Mouse (Mus musculus): ENCODE results near the gene Nucb2. TPM values are rescaled to one million over a fixed set of nuclear protein-coding genes. Genes with fewer than 3 reads are reported as not detected.

Gene Nucb2
- polyA plus RNA-seq, 1 experiment from 2014 or later: 11.1 TPM

GRCm38 (mm10) chr7:116530470-116530869 is 26.3 kb downstream of the Nucb2 start:
- no peaks in the 10 kb centered on the region for H3K27me3 ChIP-seq (replicated peaks; ENCODE audit: low read depth, poor library complexity, severe bottlenecking)
- peaks cover 37% of the 10 kb centered on the region for H3K36me3 ChIP-seq (replicated peaks)
- H3K27ac ChIP-seq (replicated peaks): no peak overlapping the region
- H3K4me3 ChIP-seq: no peak overlapping the region
- 0 out of 2 replicates have a peak, but pooled peaks cover 4% of the 10 kb centered on the region for H3K4me1 ChIP-seq
- 92% methylated on average over 5 of the region's 5 CpGs for WGBS
- no peaks in the 10 kb centered on the region for H3K9me3 ChIP-seq
- DNase-seq (ENCODE audit: low spot score): no peak

GRCm38 (mm10) chr7:116531311-116531710 is 27.1 kb downstream of the Nucb2 start:
- Histone ChIP-seq H3K27ac (replicated peaks) (no peak overlapping the region), H3K9me3 (no peaks in the 10 kb centered on the region), H3K4me3 (no peak overlapping the region), H3K27me3 (replicated peaks; ENCODE audit: low read depth, poor library complexity, severe bottlenecking) (no peaks in the 10 kb centered on the region), H3K4me1 (0 out of 2 replicates have a peak, but pooled peaks cover 4% of the 10 kb centered on the region), H3K36me3 (replicated peaks) (peaks cover 34% of the 10 kb centered on the region)
- DNase-seq (ENCODE audit: low spot score): peak; percentile 38
- WGBS: 80% methylated on average over 4 of the region's 4 CpGs

DNA sequence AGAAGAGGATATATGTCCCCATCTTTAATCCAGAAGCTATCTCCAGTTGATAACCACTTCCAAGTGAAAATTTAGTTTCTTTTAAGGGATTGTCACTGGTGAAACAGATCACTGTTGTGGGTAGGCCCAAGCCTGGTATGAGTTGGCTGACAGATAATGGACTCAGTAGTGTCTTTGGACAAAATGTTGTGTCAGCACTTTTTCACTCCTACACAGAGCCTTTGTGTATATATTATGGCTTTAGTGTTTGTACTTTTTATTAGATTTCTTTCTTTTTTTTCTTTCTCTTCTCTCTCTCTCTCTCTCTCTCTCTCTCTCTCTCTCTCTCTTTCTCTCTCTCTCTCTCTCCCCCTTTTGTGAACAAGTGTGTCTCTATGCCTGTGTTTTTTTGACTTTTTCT is 52.7 kb downstream of the Nucb2 start:
- Histone ChIP-seq H3K9me3 (no peaks in the 10 kb centered on the region), H3K4me3 (no peak overlapping the region), H3K27ac (replicated peaks) (no peak overlapping the region), H3K27me3 (replicated peaks; ENCODE audit: low read depth, poor library complexity, severe bottlenecking) (no peaks in the 10 kb centered on the region), H3K4me1 (no peaks in the 10 kb centered on the region), H3K36me3 (replicated peaks) (no peaks in the 10 kb centered on the region)
- no peak for DNase-seq (ENCODE audit: low spot score)

DNA sequence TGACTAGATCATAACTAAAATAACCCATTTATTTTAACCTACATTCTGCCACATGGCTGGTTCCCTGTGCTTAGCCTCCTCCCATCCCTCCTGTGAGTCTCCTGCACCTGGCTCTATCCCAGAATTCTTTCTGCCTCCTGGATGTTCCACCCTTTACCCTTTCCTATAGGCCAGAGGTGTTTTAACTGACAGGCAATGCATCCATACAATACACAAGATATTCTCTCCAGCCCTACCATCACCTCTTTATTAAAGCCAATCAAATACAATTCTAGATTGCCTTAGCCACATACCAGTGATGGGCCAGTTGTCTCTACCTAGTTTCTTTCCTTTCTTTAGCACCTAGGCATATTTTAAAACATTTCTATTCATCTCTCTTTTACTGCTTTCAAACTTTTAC is 70.4 kb downstream of the Nucb2 start:
- DNase-seq (ENCODE audit: low spot score): no peak
- no peak overlapping the region for H3K27ac ChIP-seq (replicated peaks)
- no peaks in the 10 kb centered on the region for H3K36me3 ChIP-seq (replicated peaks)
- H3K4me3 ChIP-seq: no peak overlapping the region
- H3K9me3 ChIP-seq: no peaks in the 10 kb centered on the region
- no peaks in the 10 kb centered on the region for H3K4me1 ChIP-seq
- H3K27me3 ChIP-seq (replicated peaks; ENCODE audit: low read depth, poor library complexity, severe bottlenecking): no peaks in the 10 kb centered on the region

Other genes with a start within 250 kb of the Nucb2 start
- 14.9 and 17.0 TPM in 2 replicates for gene Plekha7, start 196.0 kb upstream of the Nucb2 start, polyA plus RNA-seq (2016; fragmentation: Nextera tagmentation; extraction: Ambion mirVana)
- gene Rps13, start 170.2 kb upstream of the Nucb2 start, polyA plus RNA-seq (2016; fragmentation: Nextera tagmentation; extraction: Ambion mirVana): 818 and 844 TPM in 2 replicates
- gene Pik3c2a, start 60.9 kb upstream of the Nucb2 start, polyA plus RNA-seq (2016; fragmentation: Nextera tagmentation; extraction: Ambion mirVana): 32.8 and 33.7 TPM in 2 replicates